Mouse (Mus musculus): Measurements from ENCODE around the gene Pebp1.

DNA sequence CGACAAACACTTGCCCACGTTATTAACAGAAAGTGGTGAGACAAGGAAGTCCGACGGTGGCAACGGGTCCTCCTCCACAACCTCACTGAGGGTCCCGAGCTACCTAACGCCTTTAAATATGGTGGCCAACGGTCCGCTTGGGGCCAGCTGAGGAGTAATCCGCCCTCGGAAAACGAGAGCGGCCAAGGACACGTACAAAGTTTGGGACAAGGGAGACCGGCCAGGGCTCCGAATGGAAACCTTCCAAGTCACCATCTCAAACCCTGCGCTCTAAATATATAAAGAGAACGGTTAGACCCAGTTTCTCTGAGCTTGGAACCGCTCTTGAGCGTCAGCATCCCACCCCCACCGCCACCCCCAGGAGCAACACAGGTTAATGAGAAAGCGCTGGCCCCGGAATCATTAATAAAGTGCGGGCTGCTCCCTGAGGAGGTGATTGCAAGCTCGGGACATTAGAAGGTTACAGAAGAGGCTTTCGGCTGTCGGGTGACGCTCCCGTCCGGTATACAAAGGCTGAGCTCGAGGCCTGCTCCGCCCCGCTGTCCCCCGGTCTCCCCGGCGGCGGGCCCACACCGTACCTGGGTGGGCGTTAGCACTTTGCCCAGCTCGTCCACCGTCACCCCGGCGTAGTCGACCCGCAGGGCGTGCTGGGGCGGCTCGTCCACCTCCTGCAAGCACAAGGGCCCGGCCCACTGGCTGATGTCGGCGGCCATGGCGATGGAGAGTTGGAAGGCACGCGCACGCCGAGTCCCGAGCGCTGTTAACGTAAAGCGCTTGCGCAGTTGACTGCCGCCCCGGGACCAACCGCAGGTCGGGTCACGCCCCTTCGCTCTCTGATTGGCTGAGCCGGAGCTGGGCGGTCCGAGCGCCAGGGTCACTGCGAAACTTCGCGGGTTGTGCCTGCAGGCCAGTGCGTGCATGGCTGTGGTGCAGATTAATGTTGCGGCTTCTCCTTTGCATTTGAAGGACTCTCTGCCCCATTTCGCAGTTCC is at the start of gene Pebp1:
- TF ChIP-seq CTCF (IDR thresholded peaks at IDR 0.05) = peak; percentile 36
- no peak for TF ChIP-seq EP300 (IDR thresholded peaks at IDR 0.05)

Measured in lung, postnatal 0 days (tissue).